Mouse (Mus musculus) ES-E14 (cell line): ENCODE results near the gene Mdh1b. TPM values are rescaled to one million over a fixed set of nuclear protein-coding genes. Genes with fewer than 3 reads are reported as not detected.

ENCODE experiments used
- DNase-seq: peaks from one replicate; pipeline ENCODE4 v3.0.0-alpha.2; 2013; ENCODE audit warnings: low read depth, low spot score
- H3K27ac ChIP-seq: 2 replicates; pipeline ENCODE4 v1.5.1; 2012; ENCODE audit warnings: low read depth, mild to moderate bottlenecking, low read length, moderate library complexity, mixed read lengths; ENCODE audit not compliant: poor library complexity, insufficient read depth, severe bottlenecking
- H3K36me3 ChIP-seq: 2 replicates; pipeline ENCODE4 v1.6.1; 2012; ENCODE audit warnings: mild to moderate bottlenecking, low read length, moderate library complexity, mixed read lengths; ENCODE audit not compliant: control insufficient read depth, poor library complexity, insufficient read depth, severe bottlenecking
- H3K4me1 ChIP-seq, 2 experiments: fragments of 150-350 bp in 1 of 2; sonication (generic) in 1 of 2; 2 replicates each; pipeline ENCODE4 v1.6.1; 2012; ENCODE audit warnings: low read length in 2 of 2, mild to moderate bottlenecking in 1 of 2, mixed read lengths in 1 of 2; ENCODE audit not compliant: control insufficient read depth in 2 of 2, insufficient read depth in 2 of 2, poor library complexity in 1 of 2
- H3K4me3 ChIP-seq, 2 experiments: fragments of 150-350 bp in 1 of 2; sonication (generic) in 1 of 2; 2 replicates each; pipeline ENCODE4 v1.5.1; 2012; ENCODE audit warnings: low read length in 2 of 2, low read depth in 1 of 2, mild to moderate bottlenecking in 1 of 2, mixed read lengths in 1 of 2; ENCODE audit not compliant: insufficient read depth in 1 of 2, poor library complexity in 1 of 2, severe bottlenecking in 1 of 2
- H3K9ac ChIP-seq: 2 replicates; pipeline ENCODE4 v1.6.1; 2012; ENCODE audit warnings: low read depth, mild to moderate bottlenecking, low read length, mixed read lengths; ENCODE audit not compliant: poor library complexity, insufficient read depth, severe bottlenecking
- H3K9me3 ChIP-seq: fragments of 150-350 bp; sonication (generic); 2 replicates; pipeline ENCODE4 v1.6.1; 2012; ENCODE audit warnings: low read depth, mild to moderate bottlenecking, low read length; ENCODE audit not compliant: control insufficient read depth, insufficient read depth
- CHD2 ChIP-seq: IDR thresholded peaks from 2 replicates; pipeline ENCODE4 v1.6.1; 2014; ENCODE audit warnings: mild to moderate bottlenecking, low read depth, low read length, inconsistent platforms
- HCFC1 ChIP-seq: IDR thresholded peaks from 2 replicates; pipeline ENCODE4 v1.6.1; 2012; ENCODE audit warnings: low read length, inconsistent platforms, borderline replicate concordance; ENCODE audit not compliant: insufficient read depth
- MAFK ChIP-seq: IDR thresholded peaks from 2 replicates; pipeline ENCODE4 v1.6.1; 2014; ENCODE audit warnings: mild to moderate bottlenecking, low read depth, low read length, inconsistent platforms; ENCODE audit not compliant: insufficient read depth
- ZC3H11A ChIP-seq: IDR thresholded peaks from 2 replicates; pipeline ENCODE4 v1.6.1; 2012; ENCODE audit warnings: low read depth, mild to moderate bottlenecking, inconsistent platforms, low read length, borderline replicate concordance
- ZNF384 ChIP-seq: IDR thresholded peaks from 2 replicates; pipeline ENCODE4 v1.6.1; 2012; ENCODE audit warnings: low read depth, low read length, inconsistent platforms
- in situ Hi-C, 2 experiments: fragments of 600-800 bp; cut with MboI; formaldehyde crosslinking; loops; one replicate each; pipeline ENCODE4 v1.15.1; 2025; ENCODE audit warnings: low sequenced_read_pairs in 2 of 2, inconsistent platforms in 1 of 2; ENCODE audit not compliant: unreplicated experiment in 2 of 2
- total RNA-seq: library from RNA; depleted of rRNA; stranded (reverse); fragments of 300-350 nt; gene quantifications from 2 replicates; pipeline ENCODE4 v1.2.3, GENCODE M21; 2012; rRNA removed

Mdh1b gene
- total RNA-seq: 0.13 and 0.16 TPM in 2 replicates

GRCm38 (mm10) chr1:63730240-63730771 lies at the start of gene Mdh1b, which contains the start of gene Fastkd2:
Gene Mdh1b (minus strand): TSS chr1:63730318.
Gene Fastkd2 (plus strand): TSS chr1:63730614.
- no peaks in the 10 kb centered on the region for H3K36me3 ChIP-seq
- no peak within 1 kb of the TSS for H3K27ac ChIP-seq
- peaks cover 0 to 2% of the 10 kb centered on the region in 2 experiments; a peak in 1 of 4 replicates for H3K4me1 ChIP-seq
- in situ Hi-C loops: no loop called here
- DNase-seq: peak; percentile 91
- peak within 1 kb of the TSS; percentile 76 to 84 for H3K4me3 ChIP-seq
- peak within 1 kb of the TSS; percentile 80 for H3K9ac ChIP-seq
- no peaks in the 10 kb centered on the region for H3K9me3 ChIP-seq
- TF ChIP-seq HCFC1: peak; percentile 83
- 0 out of 2 replicates have a peak, but pooled peaks have one; percentile 6 for TF ChIP-seq ZC3H11A
- TF ChIP-seq CHD2: no peak

- no peaks in the 10 kb centered on the region for H3K4me1 ChIP-seq
- in situ Hi-C loops: no loop called here
- no peak overlapping the region for H3K27ac ChIP-seq
- no peak overlapping the region for H3K9ac ChIP-seq
- TF ChIP-seq ZNF384: no peak
- TF ChIP-seq ZC3H11A: no peak
- TF ChIP-seq HCFC1: no peak
- no peak for TF ChIP-seq CHD2
- H3K9me3 ChIP-seq: no peaks in the 10 kb centered on the region
- no peaks in the 10 kb centered on the region for H3K36me3 ChIP-seq
- DNase-seq: no peak
- no peak overlapping the region for H3K4me3 ChIP-seq
Observed at GRCm38 (mm10) chr1:63776902-63777630, 46.9 kb upstream of the Mdh1b start.

DNA sequence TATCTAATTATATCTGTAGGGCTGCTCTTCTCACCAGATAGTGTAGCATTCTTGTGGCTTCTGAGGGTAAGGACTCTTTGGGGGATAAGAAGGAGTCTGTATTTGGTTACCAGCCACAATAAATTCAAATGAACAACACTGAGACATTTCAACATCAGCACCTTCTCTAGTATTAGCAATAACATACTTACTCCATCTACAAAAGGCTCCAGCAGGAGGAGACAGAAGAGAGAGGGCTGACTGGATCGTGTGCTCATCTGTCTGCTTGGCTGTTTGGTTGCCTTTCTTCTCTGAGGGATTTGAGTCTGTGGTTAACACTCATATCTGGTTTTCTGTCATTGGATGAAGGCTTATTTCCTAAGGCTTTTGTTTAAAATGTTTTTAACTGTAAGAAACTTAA lies 46.3 kb upstream of the Mdh1b start:
- TF ChIP-seq HCFC1 (no peak), CHD2 (no peak), MAFK (no peak), ZNF384 (no peak), ZC3H11A (no peak)
- H3K4me3 ChIP-seq: no peak overlapping the region
- no peak overlapping the region for H3K9ac ChIP-seq
- in situ Hi-C loops: no loop called here
- H3K4me1 ChIP-seq: no peaks in the 10 kb centered on the region
- H3K9me3 ChIP-seq: no peaks in the 10 kb centered on the region
- no peaks in the 10 kb centered on the region for H3K36me3 ChIP-seq
- DNase-seq: no peak
- no peak overlapping the region for H3K27ac ChIP-seq

DNA sequence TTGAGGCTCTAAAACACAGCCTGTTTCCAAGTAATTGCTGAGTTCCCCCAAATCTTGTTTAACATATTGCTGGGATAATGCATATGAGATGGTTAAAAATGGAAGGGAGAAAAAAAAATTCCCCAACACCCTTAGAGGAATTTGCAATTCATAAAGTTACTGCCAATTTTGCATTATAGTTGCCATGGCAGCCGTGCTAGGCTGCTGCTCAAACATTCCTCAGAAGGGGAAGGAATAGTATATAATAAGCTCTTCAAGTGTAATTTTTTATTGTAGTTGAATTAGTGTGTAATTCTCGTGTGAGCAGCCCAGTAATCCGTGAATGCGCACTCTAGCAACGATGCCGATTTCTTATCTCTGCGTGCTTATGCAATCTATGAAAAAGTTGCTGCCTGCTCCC lies 40.2 kb upstream of the Mdh1b start:
- no peaks in the 10 kb centered on the region for H3K9me3 ChIP-seq
- no peak for DNase-seq
- no peak overlapping the region for H3K27ac ChIP-seq
- no peaks in the 10 kb centered on the region for H3K36me3 ChIP-seq
- no peak for TF ChIP-seq MAFK
- no peak for TF ChIP-seq ZC3H11A
- no peak for TF ChIP-seq HCFC1
- no peak for TF ChIP-seq ZNF384
- TF ChIP-seq CHD2: no peak
- H3K4me3 ChIP-seq: no peak overlapping the region
- H3K4me1 ChIP-seq: no peaks in the 10 kb centered on the region
- H3K9ac ChIP-seq: no peak overlapping the region
- in situ Hi-C loops: no loop called here

DNA sequence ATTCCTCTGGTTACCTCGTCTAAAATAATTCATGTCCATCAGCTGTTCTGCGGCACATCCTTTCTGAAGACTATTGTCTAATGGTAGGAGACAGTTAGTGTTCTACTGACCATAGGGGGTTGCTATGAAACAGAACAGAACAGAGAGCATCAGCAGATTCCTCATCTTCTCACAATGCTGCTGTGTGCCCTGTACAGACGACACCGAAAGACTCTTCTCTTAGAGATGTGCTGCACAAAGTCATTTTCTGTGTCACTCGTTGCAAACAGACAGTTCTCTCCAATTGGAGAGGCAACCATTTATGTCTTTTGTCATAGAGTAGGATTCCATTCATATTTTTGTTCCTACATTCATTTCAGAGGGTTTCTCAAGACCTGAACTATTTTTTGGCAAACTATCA lies 39.0 kb upstream of the Mdh1b start, which contains the start of gene 4933402D24Rik:
Gene 4933402D24Rik (minus strand): TSS at position 101 of the 400 bp plus-strand sequence.
- H3K4me1 ChIP-seq: no peaks in the 10 kb centered on the region
- no peak within 1 kb of the TSS for H3K9ac ChIP-seq
- H3K27ac ChIP-seq: no peak within 1 kb of the TSS
- no peak for DNase-seq
- TF ChIP-seq CHD2: no peak
- no peak for TF ChIP-seq ZNF384
- no peak for TF ChIP-seq MAFK
- TF ChIP-seq HCFC1: no peak
- no peak for TF ChIP-seq ZC3H11A
- no peaks in the 10 kb centered on the region for H3K36me3 ChIP-seq
- no peaks in the 10 kb centered on the region for H3K9me3 ChIP-seq
- no peak within 1 kb of the TSS for H3K4me3 ChIP-seq
- in situ Hi-C loops: loop anchor here in 1 of 2 experiments (10.0 kb wide), 1 partner anchor 676 kb away; no protein-coding TSS in a partner anchor
